Mouse (Mus musculus) left cerebral cortex, postnatal 25 days (tissue): ENCODE data around the gene Cttn. TPM values are rescaled to one million over a fixed set of nuclear protein-coding genes. Genes with fewer than 3 reads are reported as not detected.

Experiments
- DNase-seq, 2 experiments: peaks; one replicate each; pipeline ENCODE4 v3.0.0; 2022; ENCODE audit warnings: low spot score in 2 of 2, mixed read lengths in 1 of 2
- intact Hi-C: fragments of 180-260 bp; cut with DNase I; formaldehyde crosslinking; loops from one replicate; pipeline ENCODE4 v1.15.1; 2025
- total RNA-seq, 2 experiments: library from RNA; stranded (reverse); gene quantifications; 2 replicates each; pipeline ENCODE4 v1.2.3; 2021

The Cttn gene
- total RNA-seq, 2 experiments from 2014 or later: 102 to 103 TPM

DNA sequence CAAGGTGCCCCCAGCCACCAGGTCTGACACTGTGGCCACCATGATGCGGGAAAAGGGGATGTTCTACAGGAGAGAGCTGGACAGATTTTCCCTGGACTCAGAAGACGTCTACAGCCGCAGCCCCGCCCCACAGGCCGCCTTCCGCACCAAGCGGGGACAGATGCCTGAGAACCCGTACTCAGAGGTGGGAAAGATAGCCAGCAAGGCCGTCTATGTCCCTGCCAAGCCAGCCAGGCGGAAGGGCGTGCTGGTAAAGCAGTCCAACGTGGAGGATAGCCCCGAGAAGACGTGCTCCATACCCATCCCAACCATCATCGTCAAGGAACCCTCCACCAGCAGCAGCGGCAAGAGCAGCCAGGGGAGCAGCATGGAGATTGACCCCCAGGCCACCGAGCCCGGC is 61.1 kb downstream of the Cttn start:
- DNase-seq: no peak
- intact Hi-C loops: no loop called here

GRCm38 (mm10) chr7:144408464-144409000 is 62.3 kb downstream of the Cttn start:
- no peak for DNase-seq
- intact Hi-C loops: no loop called here

DNA sequence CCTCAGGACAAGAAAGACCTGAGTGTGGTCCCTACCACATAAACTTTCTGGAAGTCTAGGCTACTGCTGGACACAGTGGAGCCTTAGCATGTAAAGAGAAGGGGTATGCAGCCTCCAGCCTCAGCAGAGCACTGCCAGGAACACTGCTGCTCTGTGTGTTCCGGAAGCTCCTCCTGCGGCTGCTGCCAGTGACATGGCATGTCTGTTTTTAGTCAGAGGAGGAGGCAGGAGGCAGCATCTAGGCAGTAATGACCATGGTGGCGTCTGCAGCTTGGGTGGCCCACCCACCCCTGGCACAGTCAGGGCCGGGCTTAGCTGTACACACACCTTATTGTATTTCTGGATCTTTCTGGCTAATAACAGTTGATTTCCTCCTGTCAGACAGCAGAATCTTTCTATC is 63.1 kb downstream of the Cttn start:
- intact Hi-C loops: no loop called here

GRCm38 (mm10) chr7:144402492-144402891 is 68.3 kb downstream of the Cttn start:
- DNase-seq: no peak
- intact Hi-C loops: no loop called here

More for the DNA sequence above, 63.1 kb downstream of the Cttn start:
- peak in 1 of 2 experiments; percentile 76 for DNase-seq

DNA sequence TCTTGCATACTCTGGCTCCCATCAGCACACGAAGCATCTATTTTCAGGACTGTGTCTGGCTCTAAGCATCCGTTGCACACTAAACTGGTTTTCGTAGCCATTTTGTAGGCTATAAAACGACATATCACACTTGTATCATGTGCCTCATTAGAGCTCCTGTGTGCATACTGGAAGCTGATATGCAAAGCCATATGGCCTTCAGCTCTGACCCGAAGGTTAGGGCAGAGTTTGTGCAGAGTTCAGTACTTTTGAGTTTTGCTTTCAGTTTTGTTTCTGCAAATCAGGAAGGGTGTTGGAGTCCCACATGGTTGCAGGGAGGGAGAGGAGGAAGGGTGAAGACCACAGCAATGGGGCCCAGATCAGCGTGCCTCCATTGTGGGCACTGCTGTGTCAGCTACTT is 79.1 kb downstream of the Cttn start:
- intact Hi-C loops: no loop called here
- DNase-seq: no peak

DNA sequence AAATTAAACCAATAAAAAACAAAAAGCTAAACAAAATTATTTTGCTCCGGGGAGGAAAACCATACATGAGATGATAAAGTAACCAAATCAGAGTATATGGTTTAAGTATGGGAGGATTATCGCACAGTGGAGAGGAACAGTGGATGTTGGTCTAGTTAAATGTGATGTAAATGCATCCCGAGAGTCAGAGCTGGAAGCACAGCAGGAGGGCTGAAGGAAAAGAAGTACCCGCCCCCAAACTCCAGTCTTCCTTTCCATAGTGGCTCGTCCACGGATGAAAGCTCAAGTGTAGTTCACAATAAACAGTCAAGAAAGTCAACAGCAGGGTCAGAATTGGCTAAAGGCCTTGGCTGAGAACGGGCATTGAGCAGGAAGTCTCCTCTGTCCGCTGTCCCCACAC is 80.1 kb downstream of the Cttn start:
- no peak for DNase-seq
- intact Hi-C loops: no loop called here

DNA sequence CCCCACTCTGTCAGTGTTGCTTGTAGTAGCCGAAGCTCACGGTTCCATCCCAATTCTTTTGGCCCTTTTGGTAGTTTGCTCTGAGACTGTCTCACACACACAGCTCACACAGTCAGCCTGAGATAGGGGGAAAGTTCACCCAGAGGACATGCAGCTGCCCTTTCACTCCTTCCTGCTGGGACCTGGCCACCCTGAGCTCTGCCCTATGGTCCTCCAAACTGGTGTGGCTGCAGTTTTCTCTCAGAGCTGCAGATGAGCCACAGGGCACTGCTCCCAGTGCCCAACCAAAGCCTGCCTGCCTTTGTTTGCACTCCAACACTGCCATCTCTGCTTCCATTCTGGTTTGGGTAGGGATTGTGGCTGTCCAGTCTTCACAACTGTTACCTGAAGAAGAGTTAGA is 81.1 kb downstream of the Cttn start:
- no peak for DNase-seq
- intact Hi-C loops: no loop called here

- intact Hi-C loops: no loop called here
Observed at GRCm38 (mm10) chr7:144387537-144387936, 83.3 kb downstream of the Cttn start.

More at GRCm38 (mm10) chr7:144387537-144387936, 83.3 kb downstream of the Cttn start:
- DNase-seq: no peak

Other genes starting within 250 kb of the Cttn start
- gene Ppfia1, start 82.7 kb upstream of the Cttn start, total RNA-seq: 10 to 100 TPM; 29.5 to 32.9 TPM
- gene Fadd, start 111.5 kb upstream of the Cttn start, total RNA-seq: 1 to 10 TPM; 2.1 to 2.2 TPM